Mouse (Mus musculus) cerebellum, postnatal 14 days (tissue): ENCODE measurements around the gene Kdf1.
A peak's percentile ranks its signal among the peaks of the same experiment; 100 is the strongest.

Experiments used
- DNase-seq, 2 experiments: peaks; one replicate each; pipeline ENCODE4 v3.0.0; 2021; ENCODE audit warnings: mixed read lengths in 2 of 2

The Kdf1 gene

GRCm38 (mm10) chr4:133518601-133519368 lies at the start of gene Kdf1:
Kdf1 (plus strand) TSS chr4:133518963.
- DNase-seq: no peak

DNA sequence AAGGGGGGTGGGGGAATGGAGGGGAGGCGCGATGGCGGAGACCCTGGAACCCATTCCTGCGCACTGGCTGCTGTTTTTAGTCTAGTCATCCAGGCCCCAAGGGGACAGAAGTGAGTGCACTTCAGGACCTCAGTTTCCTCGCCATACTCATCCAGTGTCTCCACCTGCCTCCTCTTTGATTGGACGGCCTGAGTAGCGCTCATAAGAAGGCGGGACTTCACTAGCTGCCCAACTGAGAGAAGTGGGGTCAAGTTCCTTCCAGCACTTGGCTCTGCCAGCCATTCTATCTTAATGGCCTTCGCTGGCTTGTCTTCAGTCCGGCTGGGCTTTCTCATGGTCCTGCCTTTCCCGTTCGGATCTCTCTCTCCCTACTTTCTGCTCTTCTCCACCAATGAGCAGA lies 49.6 kb upstream of the Kdf1 start:
- no peak for DNase-seq

DNA sequence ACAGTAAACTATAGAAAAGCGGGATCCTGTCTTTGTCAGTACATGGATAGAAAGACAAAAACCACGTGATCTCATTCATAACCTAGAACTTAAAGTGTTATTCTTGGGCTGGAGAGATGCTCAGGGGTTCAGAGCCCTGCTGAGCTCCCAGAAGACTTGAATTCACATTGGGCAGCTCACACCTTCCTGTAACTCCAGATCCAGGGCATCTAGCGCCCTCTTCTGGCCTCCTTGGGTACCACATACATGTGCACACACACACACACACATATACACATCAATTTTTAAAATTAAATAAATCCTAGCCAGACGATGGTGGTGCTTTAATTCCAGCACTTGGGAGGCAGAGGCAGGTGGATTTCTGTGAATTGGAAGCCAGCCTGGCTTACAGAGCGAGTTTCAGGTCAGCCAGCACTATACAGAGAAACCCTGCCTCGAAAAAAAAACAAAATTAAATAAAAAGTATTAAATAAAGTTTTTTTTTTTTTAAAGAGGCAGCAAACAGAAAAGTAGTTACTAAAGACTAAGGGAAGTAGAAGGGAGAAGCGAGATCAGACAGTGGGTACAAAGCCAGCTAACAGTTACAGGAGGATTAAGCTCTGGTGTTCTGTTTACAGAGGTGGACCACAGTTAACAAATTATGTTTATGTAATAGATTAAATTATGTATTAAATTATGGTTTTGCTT lies 47.5 kb upstream of the Kdf1 start:
- no peak for DNase-seq

DNA sequence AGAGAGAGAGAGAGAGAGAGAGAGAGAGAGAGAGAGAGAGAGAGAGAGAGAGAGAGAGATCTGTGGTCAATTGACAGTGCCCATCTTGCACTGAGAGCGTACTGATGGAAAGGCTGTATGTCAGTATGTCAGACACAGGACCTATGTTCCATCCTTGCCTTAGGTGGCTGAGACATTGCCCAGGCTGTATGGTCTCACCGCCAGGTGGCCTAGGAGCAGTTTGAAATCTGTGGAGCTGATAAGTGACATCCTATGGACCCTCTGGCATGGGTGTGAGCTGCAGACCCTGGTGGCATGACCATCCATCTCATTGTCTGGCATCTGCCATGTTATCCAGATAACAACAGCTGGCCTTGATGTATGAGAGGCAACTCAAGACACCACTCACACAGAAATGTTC lies 44.9 kb upstream of the Kdf1 start:
- no peak for DNase-seq

- DNase-seq: peak; percentile 90 to 99
These were observed 39.1 kb upstream of the Kdf1 start, which contains the start of gene Tent5b for GRCm38 (mm10) chr4:133479458-133480184. Tent5b (plus strand) TSS chr4:133480132.

- no peak for DNase-seq
These were observed 38.6 kb upstream of the Kdf1 start for GRCm38 (mm10) chr4:133480185-133480537.

- DNase-seq: no peak
These were observed 38.0 kb upstream of the Kdf1 start for GRCm38 (mm10) chr4:133480754-133481153.

DNA sequence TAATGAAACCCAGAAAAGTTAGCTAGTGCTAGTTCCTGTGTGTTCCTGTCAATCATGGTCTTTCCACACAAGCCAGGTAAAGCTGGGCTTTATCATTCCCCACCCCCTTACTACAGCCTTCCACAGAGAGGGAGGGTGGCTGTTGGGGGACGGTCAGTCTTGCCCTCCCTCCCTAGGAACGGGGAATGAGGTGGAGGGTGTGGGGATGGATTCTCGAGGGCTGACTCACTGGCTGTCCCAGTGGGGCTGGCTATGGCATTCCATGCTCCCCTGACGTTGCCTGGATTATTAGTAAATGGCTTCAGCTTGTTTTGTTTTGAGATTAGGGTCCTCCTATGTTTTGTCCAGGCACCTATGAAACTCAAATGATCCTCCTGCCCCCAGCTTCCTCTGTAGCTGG lies 37.3 kb upstream of the Kdf1 start:
- DNase-seq: no peak

DNA sequence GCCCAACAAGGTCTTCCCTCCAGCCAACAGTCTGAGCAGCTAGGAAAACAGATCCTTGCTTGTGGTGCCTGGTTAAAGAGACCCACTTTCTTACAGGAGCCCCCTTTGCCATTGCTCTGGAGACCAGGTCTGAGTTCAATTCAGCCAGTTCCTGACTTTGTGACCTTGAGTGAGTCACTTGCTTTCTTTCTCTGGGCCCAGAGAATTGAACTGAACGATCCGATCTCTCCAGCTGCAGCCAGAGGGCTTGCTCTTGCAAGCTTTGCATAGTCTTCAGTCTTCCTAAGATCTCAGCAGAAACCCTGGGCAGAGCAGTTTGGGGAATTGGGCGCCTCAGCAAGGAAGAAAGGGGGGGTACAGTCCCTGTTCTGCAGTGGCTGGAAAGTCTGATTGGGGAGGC lies 36.3 kb upstream of the Kdf1 start:
- DNase-seq: no peak

GRCm38 (mm10) chr4:133484266-133485025 lies 34.3 kb upstream of the Kdf1 start:
- no peak for DNase-seq

DNA sequence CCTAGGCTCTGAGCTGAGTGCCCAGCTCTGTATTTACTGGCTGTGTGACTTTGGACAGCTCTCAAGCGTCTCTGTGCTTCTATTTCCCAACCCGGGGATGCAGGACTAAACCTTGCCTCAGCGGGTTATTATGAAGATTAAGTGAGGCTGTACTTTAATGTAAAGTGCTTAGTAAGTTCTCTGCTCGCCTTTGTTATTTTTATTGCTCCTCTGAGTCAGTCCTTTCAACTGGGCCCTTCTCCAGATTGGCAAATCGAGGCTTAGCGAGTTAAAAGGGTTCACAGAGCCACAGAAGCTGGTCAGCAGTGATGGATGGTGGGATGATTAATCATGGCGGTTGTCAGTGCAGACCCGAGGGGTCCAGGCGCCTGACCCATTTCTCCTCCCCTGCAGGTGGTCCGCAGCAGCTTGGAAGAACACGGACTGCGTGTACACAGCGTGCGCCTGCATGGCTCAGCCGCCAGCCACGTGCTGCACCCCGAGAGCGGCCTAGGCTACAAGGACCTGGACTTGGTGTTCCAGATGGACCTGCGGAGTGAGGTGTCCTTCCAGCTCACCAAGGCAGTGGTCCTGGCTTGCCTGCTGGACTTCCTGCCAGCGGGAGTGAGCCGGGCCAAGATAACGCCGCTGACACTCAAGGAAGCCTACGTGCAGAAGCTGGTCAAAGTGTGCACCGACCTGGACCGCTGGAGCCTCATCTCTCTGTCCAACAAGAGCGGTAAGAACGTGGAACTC lies 32.9 kb upstream of the Kdf1 start:
- peak in 1 of 2 experiments; percentile 50 for DNase-seq

DNA sequence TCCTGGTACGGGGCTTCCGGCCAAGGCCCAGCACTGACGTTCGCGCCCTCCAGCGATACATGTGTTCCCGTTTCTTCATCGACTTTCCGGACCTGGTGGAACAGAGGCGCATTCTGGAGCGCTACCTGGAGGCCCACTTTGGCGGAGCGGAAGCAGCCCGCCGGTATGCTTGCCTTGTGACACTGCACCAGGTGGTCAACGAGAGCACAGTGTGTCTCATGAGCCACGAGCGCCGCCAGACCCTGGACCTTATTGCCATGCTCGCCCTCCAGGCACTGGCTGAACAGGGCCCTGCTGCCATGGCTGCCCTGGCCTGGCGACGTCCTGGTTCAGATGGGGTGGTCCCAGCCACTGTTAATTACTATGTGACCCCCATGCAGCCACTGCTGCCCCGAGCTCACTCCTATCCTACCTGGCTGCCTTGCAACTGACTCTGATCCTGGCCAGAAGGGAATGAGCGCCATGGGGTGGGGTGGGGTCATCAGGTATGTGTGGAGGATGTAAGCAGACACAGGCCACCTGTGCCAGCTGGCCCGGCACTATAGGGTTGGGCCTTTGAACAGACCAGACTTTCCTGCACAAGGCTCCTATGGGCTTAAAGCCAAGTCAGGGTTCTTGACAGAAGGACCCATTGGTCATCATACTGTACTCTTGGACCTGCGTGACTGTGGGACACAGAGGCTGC lies 31.9 kb upstream of the Kdf1 start:
- peak in 1 of 2 experiments; percentile 56 for DNase-seq

GRCm38 (mm10) chr4:133488619-133489392 lies 30.0 kb upstream of the Kdf1 start:
- DNase-seq: no peak

- no peak for DNase-seq
These were observed 29.1 kb upstream of the Kdf1 start for GRCm38 (mm10) chr4:133489489-133490245.

DNA sequence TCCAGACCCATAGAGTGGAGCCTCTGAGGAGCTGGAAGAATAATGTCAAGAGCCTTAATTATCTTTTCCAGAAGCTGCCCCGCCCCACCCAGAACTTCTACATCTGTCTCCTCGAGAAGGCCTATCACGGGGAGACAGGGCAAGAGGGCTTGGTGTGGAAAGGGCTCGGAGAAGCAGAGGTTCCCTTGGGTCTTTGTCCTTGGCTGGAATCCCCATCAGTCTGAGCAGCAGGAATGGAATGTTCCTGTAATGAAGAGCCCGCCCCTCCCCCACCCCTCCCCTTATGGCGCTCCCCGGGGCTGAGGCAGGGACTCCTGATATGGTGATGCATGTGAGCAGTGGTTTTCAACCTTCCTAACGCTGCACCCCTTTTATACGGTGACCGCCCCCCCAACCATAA lies 27.0 kb upstream of the Kdf1 start:
- no peak for DNase-seq

- no peak for DNase-seq
These were observed 24.9 kb upstream of the Kdf1 start for GRCm38 (mm10) chr4:133493895-133494294.

DNA sequence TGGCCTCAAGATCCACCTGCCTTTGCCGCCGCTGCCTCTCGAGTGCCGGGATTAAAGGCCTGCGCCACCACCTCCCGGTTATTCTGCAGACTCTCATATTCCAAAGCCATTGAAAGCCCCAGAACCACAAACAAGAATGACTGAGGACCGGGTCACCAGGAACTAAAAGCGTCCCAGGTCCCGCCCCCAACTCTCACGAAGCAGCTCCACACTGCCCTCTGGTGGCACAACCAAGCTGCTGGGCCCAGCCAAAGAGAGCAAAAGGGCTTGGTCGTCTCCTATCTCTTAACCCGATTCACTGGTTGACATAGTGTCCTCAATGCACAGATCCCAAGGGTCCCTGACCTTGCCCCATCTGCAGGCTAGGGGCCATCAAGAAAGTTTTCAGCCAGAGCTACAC lies 24.3 kb upstream of the Kdf1 start:
- peak; percentile 93 to 97 for DNase-seq

DNA sequence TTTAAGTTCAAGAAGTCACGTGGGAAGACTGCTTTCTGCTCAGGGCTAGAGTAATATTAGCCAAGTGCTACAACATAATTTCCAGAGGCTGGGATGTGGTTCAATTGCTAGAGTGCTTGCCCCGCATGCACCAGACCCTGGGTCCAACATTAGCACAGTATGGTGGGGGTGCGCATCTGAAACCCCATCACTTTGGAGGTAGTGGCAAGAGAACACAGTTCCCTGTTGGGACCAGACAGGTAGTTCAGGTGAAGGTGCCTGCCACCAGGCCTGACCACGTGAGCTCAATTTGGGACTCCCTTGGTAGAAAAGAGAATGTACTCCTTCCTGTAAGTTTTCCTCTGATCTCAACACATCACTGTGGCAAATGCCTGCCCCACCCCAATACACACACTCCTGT lies 23.9 kb upstream of the Kdf1 start:
- no peak for DNase-seq

DNA sequence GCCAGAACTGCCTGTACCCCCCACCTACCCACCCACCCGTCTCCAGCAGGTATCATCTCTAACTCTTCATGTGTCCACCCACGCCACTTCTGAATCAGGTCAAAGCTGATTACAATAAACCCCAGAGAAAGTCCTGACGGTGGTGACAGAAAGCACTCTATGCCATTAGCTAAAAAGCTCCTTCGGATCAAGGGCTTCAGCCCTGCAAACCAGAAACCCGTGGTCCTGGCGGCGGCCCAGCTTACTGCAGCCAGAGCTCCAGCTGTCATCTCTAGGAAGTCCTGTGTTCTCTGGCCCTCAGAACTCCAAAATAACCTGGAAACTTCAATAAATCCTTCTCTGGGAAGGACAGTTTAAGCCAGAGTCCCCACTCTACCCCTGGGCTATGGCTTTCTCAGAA lies 23.1 kb upstream of the Kdf1 start:
- DNase-seq: peak; percentile 74 to 85
